Mouse (Mus musculus): Measurements from ENCODE around the gene Col25a1.

GRCm38 (mm10) chr3:130086372-130087080 is 44.8 kb upstream of the Col25a1 start:
- TF ChIP-seq CTCF (IDR thresholded peaks at IDR 0.05; ENCODE audit: low read depth, low read length) (no peak), POLR2A (IDR thresholded peaks at IDR 0.05; ENCODE audit: borderline replicate concordance, low read depth, low read length) (no peak)
